Mouse (Mus musculus) B cell, adult 2 months (primary cell): Measurements from ENCODE around the gene Olfr1305.

Experiments used
- DNase-seq, 2 experiments: peaks; one replicate each; pipeline ENCODE4 v3.0.0; 2022

Gene Olfr1305

DNA sequence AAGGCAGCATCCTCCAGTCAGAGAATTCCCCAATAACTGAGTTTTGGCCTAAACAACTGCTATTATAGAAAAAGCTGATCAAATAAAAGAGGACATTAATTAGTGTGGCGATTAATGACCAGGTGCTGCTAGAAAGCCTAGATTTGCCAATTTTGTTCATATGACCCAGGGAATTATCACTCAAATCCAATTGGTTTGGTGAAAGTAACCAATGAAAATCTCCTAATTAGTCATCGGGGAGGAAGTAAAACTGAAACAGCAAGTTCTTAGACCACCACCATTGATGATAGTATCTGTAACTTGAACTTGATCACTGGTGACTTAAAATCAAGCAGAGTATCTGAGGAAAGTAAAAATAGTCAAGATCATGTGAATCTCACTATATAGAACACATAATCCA, at the start of gene Olfr1305:
Gene Olfr1305, minus strand, starts transcription at position 101 of the 400 bp plus-strand sequence.
- no peak for DNase-seq

DNA sequence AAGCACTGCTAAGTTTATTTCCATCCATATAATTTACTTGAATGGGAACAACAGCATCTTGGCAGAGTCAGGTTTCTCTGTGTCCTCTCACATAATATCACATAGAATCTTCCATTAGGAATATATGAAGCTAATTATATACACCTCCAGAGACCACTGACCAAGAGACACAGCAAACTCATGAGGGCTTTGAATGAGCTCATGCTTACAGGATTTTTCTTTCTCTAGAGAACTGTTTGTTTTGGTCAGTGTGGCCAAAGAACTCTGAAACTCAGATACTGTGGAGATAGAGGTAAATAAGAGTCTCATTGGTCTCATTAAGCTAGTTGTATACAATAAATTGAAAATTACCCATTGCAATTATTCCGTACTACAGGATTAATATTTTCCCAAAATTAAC, 39.2 kb upstream of the Olfr1305 start, which contains the start of gene Olfr1306:
Gene Olfr1306, minus strand, starts transcription at position 101 of the 400 bp plus-strand sequence.
- DNase-seq, result no peak

DNA sequence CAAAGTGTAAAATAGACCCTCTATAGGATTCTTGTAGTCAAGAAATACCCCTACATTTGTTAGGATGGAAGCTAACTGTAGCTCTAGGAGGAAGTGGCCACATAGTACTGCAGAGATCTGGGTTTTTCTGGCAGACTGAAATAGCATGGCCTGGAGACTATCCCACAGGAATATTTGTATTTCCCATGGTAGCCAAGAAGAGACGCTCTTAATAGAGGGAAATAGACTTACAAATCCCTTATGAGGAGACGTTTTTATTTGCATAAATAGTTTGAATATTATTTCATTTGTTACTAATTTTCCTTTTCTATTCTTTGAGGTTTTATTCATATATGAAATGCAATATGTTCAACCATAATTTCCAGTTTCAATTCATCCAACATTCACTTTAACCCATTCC, 56.7 kb downstream of the Olfr1305 start, which contains the start of gene Olfr1303:
Gene Olfr1303, minus strand, starts transcription at position 101 of the 400 bp plus-strand sequence.
- no peak for DNase-seq
